Mouse (Mus musculus) T-helper 2 cell (primary cell): Measurements from ENCODE around the gene Rrp1.
"Not testable (repeated sequence)": the region's sequence is repeated elsewhere in the genome, so short reads cannot be mapped to it uniquely, and the experiment has no call there.

Source experiments
- in situ Hi-C: fragments of 300-600 bp; cut with MboI, MseI; formaldehyde crosslinking; loops from one replicate; pipeline ENCODE4 v1.15.1; 2025; ENCODE audit warnings: high pct_unique_total_duplicates

The Rrp1 gene

DNA sequence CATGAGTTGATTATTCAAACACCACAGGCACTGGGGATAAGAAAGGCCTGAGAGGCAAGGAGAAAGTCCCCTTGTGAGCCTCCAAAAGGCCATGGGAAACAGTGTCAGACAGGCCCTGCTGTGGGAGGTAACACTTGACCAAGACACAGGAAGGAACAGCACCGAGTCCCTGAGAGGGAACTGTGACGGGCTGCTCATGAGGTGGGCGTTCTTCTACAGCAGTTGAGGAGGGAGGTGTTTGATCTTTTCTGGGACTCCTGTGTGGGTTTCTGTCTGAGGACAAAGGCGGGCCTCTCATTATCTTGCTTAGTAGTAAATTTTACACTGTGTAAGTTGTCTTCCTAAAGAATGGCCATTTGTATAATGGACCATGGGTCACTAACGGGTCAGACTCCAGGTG is 27.3 kb downstream of the Rrp1 start:
- in situ Hi-C loops, result loop anchor here (5.0 kb wide), 1 partner anchor 103 kb away; no protein-coding TSS in a partner anchor

DNA sequence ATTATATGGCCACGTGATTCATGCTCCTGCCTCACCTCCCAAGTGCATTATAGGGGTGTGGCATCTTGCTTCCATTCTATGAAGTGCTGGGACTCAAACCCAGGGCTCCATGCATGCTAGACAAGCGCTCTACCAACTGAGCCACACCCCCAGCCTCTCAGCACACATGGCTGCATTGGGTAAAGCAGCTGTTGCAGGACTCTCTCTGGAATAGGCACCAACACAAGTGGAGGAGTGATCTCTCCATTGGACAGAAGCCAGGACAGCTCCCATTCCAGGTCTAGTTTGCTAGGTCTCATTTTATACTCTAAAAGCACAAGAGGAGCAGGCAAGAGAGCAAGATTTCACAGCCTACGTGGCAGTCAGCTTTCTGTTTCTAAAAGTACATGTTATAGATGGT is 29.3 kb downstream of the Rrp1 start:
- in situ Hi-C loops, result no loop called here

DNA sequence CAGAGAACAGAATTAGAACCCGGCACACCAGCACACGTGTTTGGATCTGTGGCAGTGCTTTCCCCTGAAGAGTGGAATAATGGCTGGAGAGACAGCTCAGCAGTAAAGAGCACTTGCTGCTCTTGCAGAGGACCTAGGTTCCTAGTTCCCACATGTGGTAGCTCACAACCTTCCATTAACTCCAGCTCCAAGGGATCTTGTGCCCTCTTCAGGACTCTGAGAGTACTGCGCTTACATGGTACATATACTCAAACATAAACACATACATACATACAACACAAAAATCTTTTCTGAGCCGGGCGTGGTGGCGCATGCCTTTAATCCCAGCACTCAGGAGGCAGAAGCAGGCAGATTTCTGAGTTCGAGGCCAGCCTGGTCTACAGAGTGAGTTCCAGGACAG is 34.3 kb downstream of the Rrp1 start:
- in situ Hi-C loops, result no loop called here

DNA sequence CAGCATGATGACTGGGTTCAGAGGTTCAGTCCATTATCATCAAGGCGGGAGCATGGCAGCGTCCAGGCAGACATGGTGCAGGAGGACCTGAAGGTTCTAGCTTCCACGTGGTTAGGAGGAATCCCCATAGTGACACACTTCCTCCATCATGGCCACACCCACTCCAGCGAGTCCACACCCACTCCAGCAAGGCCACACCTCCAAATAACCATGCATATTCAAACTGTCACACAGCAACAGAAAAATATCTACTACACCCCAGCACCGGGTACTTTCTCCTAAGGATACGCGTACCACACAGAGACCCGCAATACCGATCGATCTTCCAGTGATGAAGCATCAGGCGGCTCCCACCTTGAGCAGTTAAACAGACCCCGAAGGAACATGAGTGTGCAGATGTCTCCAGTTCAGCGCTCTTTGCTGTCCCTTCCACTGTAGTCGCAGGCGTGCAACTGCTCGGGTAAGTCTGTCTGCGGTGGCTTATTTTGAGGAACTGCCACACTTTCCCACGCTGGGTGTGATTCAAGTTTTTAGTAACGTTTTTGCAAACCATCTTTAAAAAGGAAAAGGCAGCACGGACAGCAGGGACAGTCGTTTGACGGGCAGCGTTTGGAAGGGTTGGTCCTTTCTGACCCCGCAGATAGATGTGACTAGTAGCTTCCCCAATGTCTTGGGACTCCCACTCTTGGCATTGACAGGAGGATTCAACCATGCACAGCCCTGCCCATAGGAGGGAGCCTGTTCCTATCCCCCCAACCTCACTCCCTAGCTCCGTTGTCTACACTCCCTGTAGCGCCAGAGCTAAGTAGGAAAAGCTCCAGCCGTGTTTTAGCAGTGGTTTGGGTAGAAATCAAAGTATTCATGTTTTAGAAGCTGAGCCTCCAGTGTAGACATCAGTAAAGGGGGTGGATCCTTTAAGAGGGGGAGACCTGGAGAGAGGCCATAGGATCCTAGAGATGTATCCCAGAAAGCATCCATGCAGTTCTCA is 39.9 kb downstream of the Rrp1 start:
- in situ Hi-C loops, result no loop called here

DNA sequence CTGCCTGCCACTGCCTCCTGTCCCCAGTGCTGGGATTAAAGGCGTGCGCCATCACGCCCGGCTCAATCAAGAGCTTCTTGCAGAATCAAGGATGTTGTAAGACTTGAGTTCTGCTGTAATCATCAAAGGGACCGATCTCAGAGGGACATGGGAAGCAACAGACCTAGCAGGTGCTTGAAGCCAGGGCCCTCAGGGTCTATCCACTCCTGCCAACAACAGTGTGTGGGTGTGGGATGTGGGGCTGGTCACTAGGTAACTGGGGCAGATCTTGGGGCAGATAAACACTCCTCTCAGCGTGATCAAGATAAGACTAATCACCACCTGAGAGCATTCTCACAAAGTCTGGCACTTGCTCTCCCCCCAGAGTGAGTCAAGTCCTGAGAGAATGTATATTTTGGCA is 41.1 kb downstream of the Rrp1 start:
- in situ Hi-C loops, result no loop called here

DNA sequence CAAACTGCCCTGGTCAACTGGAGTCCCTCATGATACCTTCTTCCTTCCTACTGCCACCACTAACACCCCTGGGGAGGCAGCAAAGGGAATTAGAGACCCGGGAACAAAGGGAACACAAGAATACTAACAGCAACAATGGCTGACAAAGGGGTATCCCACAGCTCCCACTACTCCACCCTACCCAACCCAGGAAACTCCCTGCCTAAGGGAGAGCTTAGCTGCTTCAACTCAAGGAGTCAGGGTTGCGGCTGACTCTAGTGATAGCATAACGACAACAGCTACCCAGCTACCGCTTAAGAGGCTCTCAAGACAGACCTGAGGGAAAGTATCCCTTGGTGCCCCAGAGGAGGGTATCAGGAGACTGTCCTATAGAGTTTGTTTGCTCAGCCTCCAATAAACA is 45.3 kb downstream of the Rrp1 start:
- in situ Hi-C loops, result no loop called here

DNA sequence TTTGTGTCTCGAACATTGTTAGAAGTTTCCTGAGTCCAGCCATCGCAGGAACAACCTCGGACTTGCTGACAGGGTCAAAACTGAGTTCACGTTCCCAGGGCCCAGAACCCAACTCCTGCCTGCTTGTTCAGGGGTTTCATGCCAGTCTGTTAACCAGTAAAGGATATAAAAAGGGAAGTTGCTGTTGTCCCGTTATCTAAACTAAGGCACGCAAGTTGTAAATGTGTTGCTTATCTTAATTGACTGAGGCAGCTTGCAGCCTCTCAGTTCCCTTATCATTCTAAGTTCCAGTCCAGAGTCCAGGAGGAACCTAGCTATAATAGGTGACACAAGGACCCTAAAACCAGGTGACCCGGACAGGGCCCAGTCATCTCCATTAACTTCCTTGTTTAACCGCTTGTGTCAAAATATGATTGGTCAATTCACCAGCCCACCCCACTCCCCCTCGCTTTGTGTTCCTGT is 46.0 kb downstream of the Rrp1 start:
- in situ Hi-C loops, result no loop called here

DNA sequence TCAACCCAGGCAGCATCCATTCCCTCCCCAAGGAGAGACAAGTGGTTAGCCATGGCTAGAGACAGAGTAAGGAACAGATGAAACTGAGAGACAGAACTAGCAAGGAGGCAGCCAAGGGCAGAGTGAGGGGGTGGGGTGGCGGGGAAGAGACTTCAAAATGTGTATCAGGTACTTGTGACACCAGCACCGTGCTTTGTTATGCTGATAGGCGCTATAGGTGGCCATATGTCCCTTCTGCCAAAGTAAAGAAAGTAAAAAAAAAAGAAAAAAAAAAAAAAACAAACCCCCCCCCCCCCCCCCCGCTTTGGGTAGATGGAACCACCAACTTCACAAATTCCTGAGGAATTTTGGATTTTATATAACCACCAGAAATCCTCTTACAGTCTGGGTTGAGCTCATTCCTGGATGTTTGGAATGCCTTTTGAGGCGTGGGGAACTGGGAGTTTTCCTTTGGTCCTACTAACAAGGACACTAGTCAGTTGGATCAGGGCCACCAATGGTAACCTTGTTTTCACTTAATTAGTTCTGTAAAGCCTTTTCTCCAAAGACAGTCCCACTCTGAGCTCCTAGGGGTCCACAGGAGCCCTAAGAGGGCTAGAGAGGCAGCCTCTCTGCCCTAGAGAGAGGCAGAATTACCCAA is 46.5 kb downstream of the Rrp1 start:
- in situ Hi-C loops, result no loop called here

DNA sequence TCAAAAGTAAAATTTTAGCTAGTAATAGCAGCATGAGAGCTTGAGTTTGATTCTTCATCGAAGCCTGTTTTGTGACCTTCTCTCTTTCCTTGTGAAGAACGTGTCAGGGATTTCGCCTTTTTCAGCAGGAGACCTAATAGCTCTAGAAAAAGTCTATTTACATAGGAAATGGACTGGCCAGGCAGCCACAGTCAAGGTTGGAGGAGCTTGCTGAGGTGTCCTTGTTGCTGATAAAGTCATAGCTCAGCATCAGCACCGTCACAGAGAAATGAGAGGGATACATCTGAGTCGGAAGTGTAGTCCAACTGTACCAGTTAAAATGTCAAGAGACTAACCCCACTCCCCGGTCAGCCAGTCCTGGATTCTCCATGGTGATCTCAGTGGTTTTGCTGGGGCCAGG is 47.3 kb downstream of the Rrp1 start:
- in situ Hi-C loops, result no loop called here

DNA sequence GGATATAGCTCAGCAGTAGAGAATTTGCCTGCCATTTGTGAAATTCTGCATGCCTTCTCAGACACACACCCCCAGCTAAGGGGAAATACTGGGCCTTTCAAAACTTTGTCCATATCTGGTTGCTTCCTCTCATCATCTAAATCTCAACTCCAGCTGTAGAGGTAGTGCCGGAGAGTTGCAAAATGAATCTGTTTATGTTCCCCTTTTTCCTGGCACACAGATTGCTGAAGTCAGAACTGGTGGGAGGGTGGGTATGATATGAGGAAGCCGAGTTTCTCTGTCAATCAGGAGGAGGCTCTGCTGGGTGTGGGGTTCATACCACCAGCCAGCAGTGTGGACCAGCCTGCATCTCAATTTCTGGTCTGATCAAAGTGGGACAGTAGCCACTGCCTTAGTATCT is 48.7 kb downstream of the Rrp1 start:
- in situ Hi-C loops, result no loop called here

DNA sequence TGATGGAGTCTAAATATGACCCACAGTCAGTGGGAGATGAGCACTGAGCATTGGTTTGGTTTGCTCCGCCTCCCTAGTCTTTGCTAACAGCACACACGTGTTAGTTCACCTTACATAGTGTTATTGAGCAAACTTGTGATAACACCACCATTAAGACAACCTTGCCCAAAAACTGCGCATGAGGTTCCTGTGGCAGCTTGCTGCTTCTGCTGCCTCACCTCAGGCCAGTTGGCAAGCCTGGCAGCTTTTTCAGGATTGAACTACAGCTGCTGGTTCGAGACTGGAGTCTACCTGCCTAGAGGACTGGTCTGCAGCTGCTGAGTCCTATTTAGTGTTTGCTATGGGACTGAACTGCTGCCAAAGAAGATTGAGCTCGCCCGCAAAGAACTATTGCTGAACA is 49.5 kb downstream of the Rrp1 start:
- in situ Hi-C loops, result no loop called here

DNA sequence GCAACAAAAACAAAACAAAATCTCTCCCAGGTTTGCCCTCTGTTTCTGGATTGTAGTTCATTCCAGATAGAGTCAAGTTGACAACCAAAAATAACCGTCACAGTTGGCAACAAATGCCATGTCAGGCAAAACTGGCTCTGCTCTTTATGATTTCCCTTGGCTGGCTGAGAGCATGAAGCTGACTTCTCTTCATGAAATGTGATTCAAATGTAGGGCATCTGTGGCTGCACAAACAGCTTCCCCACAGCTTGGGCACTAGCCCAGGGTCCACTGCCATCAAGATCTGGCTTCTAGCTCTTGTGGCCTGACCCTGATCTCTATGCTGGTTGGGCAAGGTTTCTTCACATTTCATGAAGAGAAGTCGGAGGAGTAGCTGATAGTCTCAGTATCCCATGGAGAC is 50.9 kb downstream of the Rrp1 start:
- in situ Hi-C loops, result no loop called here

DNA sequence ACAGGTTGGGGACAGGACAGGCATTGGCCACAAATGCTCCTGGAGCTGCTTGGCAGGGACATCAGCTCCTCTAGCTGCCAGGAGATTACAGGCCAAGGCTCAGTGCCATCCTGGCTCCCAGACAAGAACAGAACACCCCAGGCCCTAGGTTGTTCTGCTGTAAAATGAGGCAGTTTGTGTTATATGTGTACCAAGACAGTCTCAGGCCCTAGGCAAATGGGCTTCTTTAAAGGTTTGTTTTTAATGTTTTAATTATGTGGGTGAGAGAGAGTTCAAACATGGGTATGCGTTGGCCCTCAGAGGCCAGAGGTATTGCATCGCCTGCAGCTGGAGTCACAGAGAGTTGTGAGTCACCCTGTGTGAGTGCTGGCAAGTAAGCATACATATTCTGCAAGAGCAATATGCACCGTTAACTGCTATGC is 52.5 kb downstream of the Rrp1 start:
- in situ Hi-C loops, result no loop called here

DNA sequence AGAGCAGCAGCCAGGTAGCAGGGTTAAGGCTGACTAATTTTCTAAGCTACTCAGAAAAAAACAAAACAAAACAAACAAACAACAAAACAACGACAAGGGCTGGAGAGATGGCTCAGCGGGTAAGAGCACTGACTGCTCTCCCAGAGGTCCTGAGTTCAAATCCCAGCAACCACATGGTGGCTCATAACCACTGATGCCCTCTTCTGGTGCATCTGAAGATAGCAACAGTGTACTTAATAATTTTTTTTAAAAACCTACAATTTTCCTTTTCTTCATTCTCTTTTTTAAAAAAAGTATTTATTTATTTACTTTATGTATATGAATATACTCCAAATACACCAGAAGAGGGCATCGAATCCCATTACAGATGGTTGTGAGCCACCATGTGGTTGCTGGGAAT is 53.8 kb downstream of the Rrp1 start:
- in situ Hi-C loops, result not testable (repeated sequence)

DNA sequence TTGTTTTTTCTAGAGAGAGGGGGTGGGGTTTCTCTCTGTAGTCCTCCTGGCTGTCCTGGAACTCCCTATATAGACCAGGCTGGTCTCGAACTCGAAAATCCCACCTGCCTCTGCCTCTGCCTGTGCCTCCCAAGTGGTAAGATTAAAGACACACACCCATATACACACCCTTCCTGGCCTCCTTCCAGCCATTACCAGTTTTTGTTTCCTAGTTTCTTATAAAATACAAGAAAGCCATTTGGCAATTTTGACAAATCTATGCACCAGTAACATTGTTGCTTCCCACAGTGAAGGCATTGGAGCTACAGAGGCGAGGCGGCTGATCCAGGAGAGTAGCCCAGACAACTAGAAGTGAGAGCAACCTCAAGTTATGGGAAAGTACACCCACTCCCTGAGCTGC is 54.6 kb downstream of the Rrp1 start:
- in situ Hi-C loops, result no loop called here

DNA sequence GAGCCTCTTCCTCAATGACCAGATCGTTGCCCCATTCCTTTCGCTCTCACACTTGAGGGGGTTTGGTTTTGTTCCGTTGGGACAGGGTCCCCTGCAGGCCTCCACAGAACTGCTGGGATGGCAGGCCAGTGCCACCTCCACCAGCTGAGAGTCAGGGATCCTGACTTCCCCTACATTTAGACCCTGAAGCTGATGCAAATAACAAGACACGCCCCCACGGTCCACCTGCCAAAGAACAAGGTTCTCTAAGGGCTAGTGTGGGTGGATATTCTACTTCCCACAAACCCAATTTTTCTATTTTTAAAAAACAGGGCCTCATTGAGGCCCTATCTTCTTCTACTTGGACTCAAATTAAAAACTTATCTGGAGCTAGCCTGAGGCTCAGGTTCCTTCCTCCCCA is 55.1 kb downstream of the Rrp1 start:
- in situ Hi-C loops, result no loop called here

DNA sequence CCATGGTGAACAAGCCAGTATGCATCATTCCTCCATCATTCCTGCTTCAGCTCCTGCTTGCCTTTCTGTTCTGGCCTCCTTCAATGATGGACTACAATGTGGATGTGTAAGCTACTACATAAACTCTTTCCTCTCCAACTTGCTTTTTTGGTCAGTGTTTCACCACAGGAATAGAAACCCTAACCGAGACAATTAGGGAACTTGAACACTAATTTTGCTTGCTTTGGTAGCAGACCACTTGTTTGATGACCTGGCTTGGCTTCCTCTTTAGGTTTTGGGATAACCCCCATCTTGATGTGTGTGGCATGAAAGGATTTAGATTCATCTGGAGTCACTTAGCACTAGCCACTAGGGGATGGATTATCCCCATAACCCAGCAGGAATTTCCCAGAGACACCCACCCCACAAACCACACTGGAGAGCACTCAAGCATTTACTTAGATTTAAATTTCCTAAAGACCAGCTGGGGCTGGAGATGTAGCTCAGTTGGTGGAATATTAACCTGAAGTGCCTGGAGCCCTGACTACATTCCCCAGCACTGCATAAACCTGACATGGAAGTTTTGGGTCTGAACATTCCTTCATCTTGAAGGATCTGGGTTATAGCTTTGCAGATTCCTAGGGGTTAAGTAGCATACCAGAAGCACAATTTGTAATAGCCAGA is 56.8 kb downstream of the Rrp1 start:
- in situ Hi-C loops, result no loop called here

DNA sequence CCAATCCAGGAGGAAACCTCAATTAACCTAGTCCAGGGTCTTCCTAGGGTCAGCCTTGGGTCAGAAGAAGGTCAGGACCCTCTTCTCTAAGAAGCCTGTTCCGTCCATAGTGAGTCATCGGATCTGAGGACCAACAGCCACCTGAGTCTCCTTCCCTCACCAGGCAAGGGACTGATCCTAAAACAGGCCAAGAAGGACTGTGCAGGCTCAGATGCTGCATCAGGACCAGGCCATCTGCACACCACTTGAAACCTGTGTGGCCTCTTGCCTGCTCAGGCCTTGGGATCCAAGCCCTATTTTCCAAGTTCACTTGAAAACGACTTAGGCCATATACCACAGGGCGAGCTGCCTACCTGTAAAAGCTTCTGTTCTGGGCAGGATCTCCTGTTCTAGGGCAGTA is 59.6 kb downstream of the Rrp1 start:
- in situ Hi-C loops, result no loop called here

DNA sequence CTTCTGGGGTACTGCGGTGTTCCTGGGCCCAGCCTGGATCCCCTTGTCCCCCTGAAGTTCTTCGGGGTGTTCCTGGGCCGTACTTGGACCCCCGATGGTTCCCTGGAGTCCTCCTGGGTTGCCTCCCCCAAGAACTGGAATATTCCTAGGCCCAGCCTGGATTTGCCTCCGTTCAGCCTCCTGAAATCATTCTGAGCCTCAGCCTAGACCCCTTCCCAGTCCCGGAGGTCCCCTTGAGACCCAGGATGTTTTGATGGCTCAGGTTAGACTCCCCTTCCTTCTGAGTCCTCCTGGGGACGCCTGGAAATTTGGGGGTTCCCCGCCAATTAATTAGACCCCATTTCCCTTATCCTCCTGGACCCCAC is 60.2 kb downstream of the Rrp1 start:
- in situ Hi-C loops, result no loop called here

DNA sequence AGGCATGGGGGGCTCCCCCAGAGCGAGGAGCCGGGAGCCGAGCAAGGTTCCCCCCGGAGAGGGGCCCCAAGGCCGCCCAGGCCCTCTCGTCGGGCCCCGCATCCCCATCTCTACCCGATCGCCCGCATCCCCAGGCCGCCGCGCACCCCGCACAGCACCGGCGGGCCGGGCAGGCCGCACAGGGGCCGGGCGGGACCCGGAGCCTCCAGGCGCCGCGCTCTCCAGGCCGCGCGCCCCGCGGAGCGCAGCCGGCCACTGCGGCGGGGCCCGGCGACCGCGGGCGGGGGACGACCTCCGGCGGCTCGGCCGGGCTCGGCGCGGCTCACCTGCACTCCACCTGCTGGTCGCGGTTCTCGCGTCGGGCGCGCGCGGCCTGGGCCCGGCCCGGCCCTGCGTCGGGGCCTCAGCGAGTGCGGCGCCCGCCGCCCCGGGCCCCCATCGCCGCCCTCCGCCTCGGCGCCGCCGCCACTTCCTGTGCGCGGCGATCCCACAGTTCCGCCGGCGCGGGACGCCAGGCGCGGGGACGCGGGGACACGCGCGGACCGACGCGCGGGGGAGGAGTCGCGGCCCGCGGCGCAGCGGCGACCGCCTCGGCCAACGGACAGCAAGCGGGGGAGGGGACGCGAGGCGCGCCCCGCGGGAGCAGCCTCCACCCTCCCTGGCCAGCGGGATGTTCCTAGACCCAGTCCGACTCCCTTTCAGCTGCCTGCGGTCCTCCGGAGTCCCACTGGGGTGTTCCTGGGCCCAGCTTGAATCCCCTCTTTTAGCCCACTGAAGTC is 60.8 kb downstream of the Rrp1 start, which contains the start of gene Agpat3:
Agpat3 (minus strand) TSS at position 603 of the 779 bp plus-strand sequence.
- in situ Hi-C loops, result no loop called here

DNA sequence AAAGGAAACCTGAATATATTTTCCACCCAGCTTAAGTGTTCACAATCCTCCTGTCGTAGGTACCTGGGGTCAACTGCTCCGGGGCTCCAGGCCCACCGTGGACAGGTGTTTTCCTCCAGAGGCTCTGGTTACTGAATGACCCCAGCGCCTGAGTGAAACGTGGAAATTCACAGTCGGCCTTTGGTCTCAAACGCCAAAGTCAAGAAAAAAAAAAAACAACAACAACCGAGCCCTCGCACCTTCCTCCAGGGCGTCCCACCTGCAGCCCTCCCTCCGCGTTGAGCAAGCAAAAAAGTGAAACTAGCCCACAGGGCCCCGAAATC is 61.3 kb downstream of the Rrp1 start:
- in situ Hi-C loops, result no loop called here
